Mouse (Mus musculus) bone marrow macrophage, adult 2 months (primary cell): Measurements from ENCODE around the gene Cntnap5a.

ENCODE experiments used
- CTCF ChIP-seq: IDR thresholded peaks from 2 replicates; pipeline ENCODE4 v1.5.1; 2012; ENCODE audit warnings: low read depth, mild to moderate bottlenecking, low read length, moderate library complexity
- POLR2A ChIP-seq: IDR thresholded peaks from 2 replicates; pipeline ENCODE4 v1.6.1; 2012; ENCODE audit warnings: mild to moderate bottlenecking, low read depth, low read length, borderline replicate concordance

DNA sequence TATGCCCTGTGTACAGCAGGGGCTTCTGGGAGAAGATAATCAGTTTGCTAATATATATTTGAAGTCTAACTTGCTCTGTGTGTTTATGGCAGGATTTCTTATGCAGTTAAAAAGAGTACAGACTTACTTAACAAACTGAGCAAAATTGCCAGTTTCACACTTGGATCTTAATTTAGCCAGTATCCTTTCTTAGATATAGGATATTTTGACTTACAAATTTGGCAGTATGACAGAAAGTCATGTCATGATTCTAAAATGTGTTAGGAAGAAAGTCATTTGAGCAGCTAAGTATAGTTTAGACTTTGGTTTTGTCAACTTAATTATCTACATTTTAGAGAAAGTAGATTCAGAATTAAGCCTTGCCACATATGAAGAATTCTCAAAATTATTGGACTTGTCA is 167.7 kb downstream of the Cntnap5a start:
- TF ChIP-seq POLR2A (no peak), CTCF (no peak)
